Mouse (Mus musculus): ENCODE data around the gene Atp8b3. TPM values are rescaled to one million over a fixed set of nuclear protein-coding genes. Genes with fewer than 3 reads are reported as not detected.

Gene Atp8b3
- total and polyA plus RNA-seq, 2 experiments from 2014 or later = not detected

- Histone ChIP-seq H3K4me3 (ENCODE audit: low read depth, low read length) (no peak overlapping the region), H3K27ac (ENCODE audit: low read depth) (no peak overlapping the region), H3K27me3 (ENCODE audit: control insufficient read depth, insufficient read depth, low read length) (peaks cover 78% of the 10 kb centered on the region), H3K4me1 (ENCODE audit: control insufficient read depth, insufficient read depth) (no peaks in the 10 kb centered on the region), H3K9me3 (replicated peaks; ENCODE audit: control insufficient read depth, low read length) (no peaks in the 10 kb centered on the region), H3K36me3 (replicated peaks; ENCODE audit: control insufficient read depth, insufficient read depth, low read length) (no peaks in the 10 kb centered on the region), H3K9ac (replicated peaks; ENCODE audit: low read depth, low read length) (no peak overlapping the region), H3K4me2 (ENCODE audit: low read depth, low read length) (no peak overlapping the region)
- DNase-seq (ENCODE audit: low spot score) (no peak), ATAC-seq (ENCODE audit: insufficient read depth, low read depth) (no peak)
- WGBS = 72% methylated on average over 7 of the region's 7 CpGs
- TF ChIP-seq CTCF (IDR thresholded peaks at IDR 0.05; ENCODE audit: low read depth) (peak; percentile 17; the same call in 1 of the 2 replicates), EP300 (IDR thresholded peaks at IDR 0.05; ENCODE audit: low read depth) (no peak)
These were observed 52.0 kb downstream of the Atp8b3 start for GRCm38 (mm10) chr10:80486862-80487379.

DNA sequence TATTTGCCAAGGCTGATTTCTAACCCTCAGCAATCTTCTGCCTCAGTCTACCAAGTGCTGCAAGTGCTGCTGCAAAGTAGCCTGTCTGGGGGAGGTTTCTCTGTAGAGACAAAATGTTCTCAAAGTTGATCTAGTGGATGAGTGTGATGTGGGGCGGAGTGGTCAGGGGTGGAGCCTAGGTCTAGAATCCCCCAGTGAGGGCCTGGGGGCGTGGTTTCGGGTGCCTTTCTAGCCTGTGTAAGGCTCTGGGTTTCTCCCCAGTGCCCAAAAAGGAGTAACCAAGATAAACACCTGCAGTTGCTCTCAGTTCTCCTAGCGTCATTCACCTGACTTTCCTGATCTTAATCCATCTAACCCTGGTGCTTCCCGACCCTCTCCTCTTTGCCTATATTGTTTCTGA lies 57.9 kb downstream of the Atp8b3 start:
- H3K4me2 ChIP-seq (ENCODE audit: low read depth, low read length) = no peak overlapping the region
- TF ChIP-seq CTCF (IDR thresholded peaks at IDR 0.05; ENCODE audit: low read depth) (no peak), EP300 (IDR thresholded peaks at IDR 0.05; ENCODE audit: low read depth) (no peak)
- peaks cover 57% of the 10 kb centered on the region for H3K27me3 ChIP-seq (ENCODE audit: control insufficient read depth, insufficient read depth, low read length)
- 18% methylated on average over 5 of the region's 5 CpGs for WGBS
- ATAC-seq (ENCODE audit: insufficient read depth, low read depth) (no peak), DNase-seq (ENCODE audit: low spot score) (no peak)
- no peak overlapping the region for H3K27ac ChIP-seq (ENCODE audit: low read depth)
- H3K4me3 ChIP-seq (ENCODE audit: low read depth, low read length) = no peak overlapping the region
- H3K9me3 ChIP-seq (replicated peaks; ENCODE audit: control insufficient read depth, low read length) = no peaks in the 10 kb centered on the region
- no peaks in the 10 kb centered on the region for H3K36me3 ChIP-seq (replicated peaks; ENCODE audit: control insufficient read depth, insufficient read depth, low read length)
- no peaks in the 10 kb centered on the region for H3K4me1 ChIP-seq (ENCODE audit: control insufficient read depth, insufficient read depth)
- no peak overlapping the region for H3K9ac ChIP-seq (replicated peaks; ENCODE audit: low read depth, low read length)

DNA sequence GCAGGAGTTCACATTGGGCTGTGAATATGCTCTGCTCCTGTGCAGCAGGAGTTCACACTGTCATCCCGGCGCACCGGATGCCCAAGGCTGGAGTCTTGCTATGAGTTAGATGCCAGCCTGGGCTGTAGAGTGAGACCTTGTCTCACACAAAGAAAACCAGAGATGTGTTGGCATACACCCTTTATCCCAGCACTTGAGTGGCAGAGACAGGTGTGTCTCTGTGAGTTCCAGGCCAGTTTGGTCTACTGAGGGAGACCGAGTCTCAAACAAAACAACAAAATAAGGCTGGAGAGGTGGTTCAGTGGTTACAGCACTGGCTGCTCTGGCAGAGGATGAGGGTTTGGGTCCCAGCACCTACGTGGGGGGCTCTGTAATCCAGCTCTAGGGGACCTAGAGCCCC lies 60.4 kb downstream of the Atp8b3 start:
- no peak for DNase-seq (ENCODE audit: low spot score)
- H3K27me3 ChIP-seq (ENCODE audit: control insufficient read depth, insufficient read depth, low read length) = peaks cover 45% of the 10 kb centered on the region
- H3K4me1 ChIP-seq (ENCODE audit: control insufficient read depth, insufficient read depth) = no peaks in the 10 kb centered on the region
- no peak for ATAC-seq (ENCODE audit: insufficient read depth, low read depth)
- WGBS = 64% methylated on average over 5 of the region's 5 CpGs
- no peak for TF ChIP-seq EP300 (IDR thresholded peaks at IDR 0.05; ENCODE audit: low read depth)
- no peak for TF ChIP-seq CTCF (IDR thresholded peaks at IDR 0.05; ENCODE audit: low read depth)
- no peak overlapping the region for H3K27ac ChIP-seq (ENCODE audit: low read depth)
- H3K9ac ChIP-seq (replicated peaks; ENCODE audit: low read depth, low read length) = no peak overlapping the region
- no peak overlapping the region for H3K4me2 ChIP-seq (ENCODE audit: low read depth, low read length)
- no peaks in the 10 kb centered on the region for H3K9me3 ChIP-seq (replicated peaks; ENCODE audit: control insufficient read depth, low read length)
- H3K4me3 ChIP-seq (ENCODE audit: low read depth, low read length) = no peak overlapping the region
- H3K36me3 ChIP-seq (replicated peaks; ENCODE audit: control insufficient read depth, insufficient read depth, low read length) = no peaks in the 10 kb centered on the region

DNA sequence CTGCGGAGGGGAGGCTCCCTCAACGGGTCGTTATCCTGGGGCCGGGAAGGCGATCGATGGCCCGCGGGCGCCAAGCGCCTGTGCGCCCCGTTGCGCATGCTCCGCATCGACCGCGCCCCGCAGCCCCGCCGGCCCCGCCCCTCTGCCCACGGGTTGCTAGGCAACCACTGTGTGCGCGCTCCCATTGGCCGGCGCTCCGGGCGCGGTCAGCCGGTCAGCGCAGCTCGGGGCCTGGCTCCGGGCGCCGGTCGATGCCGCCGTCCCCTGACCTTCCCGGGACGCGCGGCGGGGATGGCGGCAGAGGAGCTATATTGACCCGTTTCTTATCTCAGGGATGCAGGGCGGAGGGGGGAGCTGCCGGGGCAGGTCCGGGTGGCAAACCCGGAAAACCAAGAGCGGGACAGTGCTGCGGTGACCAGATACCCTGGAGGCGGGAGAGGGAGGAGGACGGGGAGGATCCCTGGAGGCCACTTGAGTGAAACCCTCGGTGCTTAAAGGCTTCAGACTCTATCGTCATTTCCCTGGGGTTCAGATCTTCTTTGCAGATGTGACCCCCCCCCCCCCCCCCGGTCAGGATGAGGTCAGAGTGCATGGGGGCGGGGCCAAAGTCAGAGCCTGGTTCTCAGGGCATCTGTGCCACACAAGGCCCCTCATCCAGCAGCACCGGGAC lies 63.5 kb downstream of the Atp8b3 start:
- 2% methylated on average over 57 of the region's 58 CpGs for WGBS
- H3K27me3 ChIP-seq (ENCODE audit: control insufficient read depth, insufficient read depth, low read length) = peaks cover 26% of the 10 kb centered on the region

More for the DNA sequence above, 63.5 kb downstream of the Atp8b3 start:
- Histone ChIP-seq H3K27ac (ENCODE audit: low read depth) (no peak overlapping the region; the same call in 1 of the 2 replicates), H3K36me3 (replicated peaks; ENCODE audit: control insufficient read depth, insufficient read depth, low read length) (no peaks in the 10 kb centered on the region), H3K4me2 (ENCODE audit: low read depth, low read length) (peak overlapping the region; percentile 67), H3K9me3 (replicated peaks; ENCODE audit: control insufficient read depth, low read length) (no peaks in the 10 kb centered on the region), H3K4me3 (ENCODE audit: low read depth, low read length) (peak overlapping the region; percentile 50), H3K9ac (replicated peaks; ENCODE audit: low read depth, low read length) (peak overlapping the region; percentile 45), H3K4me1 (ENCODE audit: control insufficient read depth, insufficient read depth) (no peaks in the 10 kb centered on the region)
- TF ChIP-seq CTCF (IDR thresholded peaks at IDR 0.05; ENCODE audit: low read depth) (no peak), EP300 (IDR thresholded peaks at IDR 0.05; ENCODE audit: low read depth) (no peak)
- ATAC-seq (ENCODE audit: insufficient read depth, low read depth) (peak; percentile 95), DNase-seq (ENCODE audit: low spot score) (peak; percentile 74)

Other genes with a start within 250 kb of the Atp8b3 start
- gene Rps15, start 246.7 kb downstream of the Atp8b3 start, total RNA-seq (2014; rRNA removed; ENCODE audit: low replicate concordance) = 1,030 and 1,317 TPM in 2 replicates
- 499 and 510 TPM in 2 replicates for gene Rps15, start 246.7 kb downstream of the Atp8b3 start, polyA plus RNA-seq (2015; fragmentation: Nextera tagmentation; extraction: Ambion mirVana)
- gene Apc2, start 243.1 kb downstream of the Atp8b3 start, total RNA-seq (2014; rRNA removed; ENCODE audit: low replicate concordance) = 1.4 and 3.4 TPM in 2 replicates
- gene Apc2, start 243.1 kb downstream of the Atp8b3 start, polyA plus RNA-seq (2015; fragmentation: Nextera tagmentation; extraction: Ambion mirVana) = 0.77 and 0.83 TPM in 2 replicates
- gene 2310011J03Rik, start 218.6 kb downstream of the Atp8b3 start, total RNA-seq (2014; rRNA removed; ENCODE audit: low replicate concordance) = 13.5 and 41.4 TPM in 2 replicates
- 35.2 and 37.4 TPM in 2 replicates for gene 2310011J03Rik, start 218.6 kb downstream of the Atp8b3 start, polyA plus RNA-seq (2015; fragmentation: Nextera tagmentation; extraction: Ambion mirVana)
- not detected in 2 replicates for gene Pcsk4, start 209.6 kb downstream of the Atp8b3 start, total RNA-seq (2014; rRNA removed; ENCODE audit: low replicate concordance)
- gene Pcsk4, start 209.6 kb downstream of the Atp8b3 start, polyA plus RNA-seq (2015; fragmentation: Nextera tagmentation; extraction: Ambion mirVana) = 2.0 and 2.1 TPM in 2 replicates
- not detected in 2 replicates for gene Reep6, start 209.2 kb downstream of the Atp8b3 start, total RNA-seq (2014; rRNA removed; ENCODE audit: low replicate concordance)
- 0.85 and 1.0 TPM in 2 replicates for gene Reep6, start 209.2 kb downstream of the Atp8b3 start, polyA plus RNA-seq (2015; fragmentation: Nextera tagmentation; extraction: Ambion mirVana)
- 18.5 and 34.6 TPM in 2 replicates for gene Adamtsl5, start 190.7 kb downstream of the Atp8b3 start, total RNA-seq (2014; rRNA removed; ENCODE audit: low replicate concordance)
- gene Adamtsl5, start 190.7 kb downstream of the Atp8b3 start, polyA plus RNA-seq (2015; fragmentation: Nextera tagmentation; extraction: Ambion mirVana) = 12.6 and 14.6 TPM in 2 replicates
- gene Plk5, start 182.7 kb downstream of the Atp8b3 start, total RNA-seq (2014; rRNA removed; ENCODE audit: low replicate concordance) = 1.7 TPM in 1 of 2 replicates, not detected in the other
- gene Plk5, start 182.7 kb downstream of the Atp8b3 start, polyA plus RNA-seq (2015; fragmentation: Nextera tagmentation; extraction: Ambion mirVana) = 0.05 TPM in 2 replicates
- gene Mex3d, start 151.5 kb downstream of the Atp8b3 start, total RNA-seq (2014; rRNA removed; ENCODE audit: low replicate concordance) = 20.0 and 26.4 TPM in 2 replicates
- gene Mex3d, start 151.5 kb downstream of the Atp8b3 start, polyA plus RNA-seq (2015; fragmentation: Nextera tagmentation; extraction: Ambion mirVana) = 2.2 and 2.9 TPM in 2 replicates
- gene Mbd3, start 139.6 kb downstream of the Atp8b3 start, total RNA-seq (2014; rRNA removed; ENCODE audit: low replicate concordance) = 35.1 and 35.3 TPM in 2 replicates
- 75.6 and 78.0 TPM in 2 replicates for gene Mbd3, start 139.6 kb downstream of the Atp8b3 start, polyA plus RNA-seq (2015; fragmentation: Nextera tagmentation; extraction: Ambion mirVana)
- 1,589 and 2,020 TPM in 2 replicates for gene Uqcr11, start 132.3 kb downstream of the Atp8b3 start, total RNA-seq (2014; rRNA removed; ENCODE audit: low replicate concordance)
- gene Uqcr11, start 132.3 kb downstream of the Atp8b3 start, polyA plus RNA-seq (2015; fragmentation: Nextera tagmentation; extraction: Ambion mirVana) = 3,128 and 3,343 TPM in 2 replicates
- 77.8 and 91.4 TPM in 2 replicates for gene Tcf3, start 105.5 kb downstream of the Atp8b3 start, total RNA-seq (2014; rRNA removed; ENCODE audit: low replicate concordance)
- gene Tcf3, start 105.5 kb downstream of the Atp8b3 start, polyA plus RNA-seq (2015; fragmentation: Nextera tagmentation; extraction: Ambion mirVana) = 20.1 and 20.6 TPM in 2 replicates
- not detected in 2 replicates for gene Onecut3, start 44.3 kb downstream of the Atp8b3 start, total RNA-seq (2014; rRNA removed; ENCODE audit: low replicate concordance)
- not detected in 2 replicates for gene Onecut3, start 44.3 kb downstream of the Atp8b3 start, polyA plus RNA-seq (2015; fragmentation: Nextera tagmentation; extraction: Ambion mirVana)
- gene Rexo1, start 22.4 kb upstream of the Atp8b3 start, total RNA-seq (2014; rRNA removed; ENCODE audit: low replicate concordance) = 13.1 and 17.6 TPM in 2 replicates
- gene Rexo1, start 22.4 kb upstream of the Atp8b3 start, polyA plus RNA-seq (2015; fragmentation: Nextera tagmentation; extraction: Ambion mirVana) = 7.6 TPM in 2 replicates
- gene Klf16, start 38.2 kb upstream of the Atp8b3 start, total RNA-seq (2014; rRNA removed; ENCODE audit: low replicate concordance) = 9.3 TPM in 2 replicates
- 3.1 and 3.5 TPM in 2 replicates for gene Klf16, start 38.2 kb upstream of the Atp8b3 start, polyA plus RNA-seq (2015; fragmentation: Nextera tagmentation; extraction: Ambion mirVana)
- 194 and 462 TPM in 2 replicates for gene Abhd17a, start 51.2 kb upstream of the Atp8b3 start, total RNA-seq (2014; rRNA removed; ENCODE audit: low replicate concordance)
- gene Abhd17a, start 51.2 kb upstream of the Atp8b3 start, polyA plus RNA-seq (2015; fragmentation: Nextera tagmentation; extraction: Ambion mirVana) = 88.2 and 88.6 TPM in 2 replicates
- gene Scamp4, start 63.7 kb upstream of the Atp8b3 start, total RNA-seq (2014; rRNA removed; ENCODE audit: low replicate concordance) = 25.8 and 44.5 TPM in 2 replicates
- gene Scamp4, start 63.7 kb upstream of the Atp8b3 start, polyA plus RNA-seq (2015; fragmentation: Nextera tagmentation; extraction: Ambion mirVana) = 39.2 and 39.8 TPM in 2 replicates
- 1.6 and 4.5 TPM in 2 replicates for gene Adat3, start 63.8 kb upstream of the Atp8b3 start, total RNA-seq (2014; rRNA removed; ENCODE audit: low replicate concordance)
- gene Adat3, start 63.8 kb upstream of the Atp8b3 start, polyA plus RNA-seq (2015; fragmentation: Nextera tagmentation; extraction: Ambion mirVana) = 1.8 and 2.7 TPM in 2 replicates
- gene Gm49322, start 66.9 kb upstream of the Atp8b3 start, total RNA-seq (2014; rRNA removed; ENCODE audit: low replicate concordance) = 0.23 and 1.3 TPM in 2 replicates
- 0.33 and 0.38 TPM in 2 replicates for gene Gm49322, start 66.9 kb upstream of the Atp8b3 start, polyA plus RNA-seq (2015; fragmentation: Nextera tagmentation; extraction: Ambion mirVana)
- 141 and 149 TPM in 2 replicates for gene Csnk1g2, start 83.7 kb upstream of the Atp8b3 start, total RNA-seq (2014; rRNA removed; ENCODE audit: low replicate concordance)
- gene Csnk1g2, start 83.7 kb upstream of the Atp8b3 start, polyA plus RNA-seq (2015; fragmentation: Nextera tagmentation; extraction: Ambion mirVana) = 69.1 and 75.6 TPM in 2 replicates
- gene Btbd2, start 117.9 kb upstream of the Atp8b3 start, total RNA-seq (2014; rRNA removed; ENCODE audit: low replicate concordance) = 92.2 and 108 TPM in 2 replicates
- gene Btbd2, start 117.9 kb upstream of the Atp8b3 start, polyA plus RNA-seq (2015; fragmentation: Nextera tagmentation; extraction: Ambion mirVana) = 36.7 and 40.6 TPM in 2 replicates
- 150 and 174 TPM in 2 replicates for gene Mknk2, start 139.0 kb upstream of the Atp8b3 start, total RNA-seq (2014; rRNA removed; ENCODE audit: low replicate concordance)
- gene Mknk2, start 139.0 kb upstream of the Atp8b3 start, polyA plus RNA-seq (2015; fragmentation: Nextera tagmentation; extraction: Ambion mirVana) = 76.9 and 78.3 TPM in 2 replicates
- gene Mob3a, start 162.9 kb upstream of the Atp8b3 start, total RNA-seq (2014; rRNA removed; ENCODE audit: low replicate concordance) = 15.0 and 15.6 TPM in 2 replicates
- 10.8 and 11.5 TPM in 2 replicates for gene Mob3a, start 162.9 kb upstream of the Atp8b3 start, polyA plus RNA-seq (2015; fragmentation: Nextera tagmentation; extraction: Ambion mirVana)
- 6.6 and 6.9 TPM in 2 replicates for gene Izumo4, start 163.1 kb upstream of the Atp8b3 start, total RNA-seq (2014; rRNA removed; ENCODE audit: low replicate concordance)
- gene Izumo4, start 163.1 kb upstream of the Atp8b3 start, polyA plus RNA-seq (2015; fragmentation: Nextera tagmentation; extraction: Ambion mirVana) = 3.6 and 7.3 TPM in 2 replicates
- 72.7 and 77.9 TPM in 2 replicates for gene Ap3d1, start 203.1 kb upstream of the Atp8b3 start, total RNA-seq (2014; rRNA removed; ENCODE audit: low replicate concordance)
- 31.6 and 34.3 TPM in 2 replicates for gene Ap3d1, start 203.1 kb upstream of the Atp8b3 start, polyA plus RNA-seq (2015; fragmentation: Nextera tagmentation; extraction: Ambion mirVana)
- gene Dot1l, start 216.1 kb upstream of the Atp8b3 start, total RNA-seq (2014; rRNA removed; ENCODE audit: low replicate concordance) = 19.4 and 32.8 TPM in 2 replicates
- gene Dot1l, start 216.1 kb upstream of the Atp8b3 start, polyA plus RNA-seq (2015; fragmentation: Nextera tagmentation; extraction: Ambion mirVana) = 13.1 and 14.0 TPM in 2 replicates